Comparison of ENCODE assay signal across 8 mouse cellular contexts in genomic region chr6:52639546-52640223, GRCm38 (mm10). TPM values are rescaled to one million over a fixed set of nuclear protein-coding genes. Genes with fewer than 3 reads are reported as not detected.
DNase-seq lines count a peak whose midpoint lies in the region; ATAC-seq lines count a peak whose summit lies in the region.

No protein-coding gene starts in this region.

- peak overlapping the region; percentile 59 for H3K27ac ChIP-seq in liver, embryonic 11.5 days (ENCODE audit: low read depth, low read length)
- H3K27ac ChIP-seq in neural tube, embryonic 13.5 days (replicated peaks), result peak overlapping the region; percentile 73

- H3K4me3 ChIP-seq in liver, embryonic 11.5 days (ENCODE audit: low read depth, low read length), result peak overlapping the region; percentile 73
- peak overlapping the region; percentile 74 for H3K4me3 ChIP-seq in neural tube, embryonic 13.5 days

- intact Hi-C loops in heart, postnatal 25 days (cut with DNase I), result loop anchor here (5.0 kb wide), 1 partner anchor 73 kb away; the partner anchor contains the start of gene Tax1bp1

- WGBS in liver, embryonic 11.5 days, result 2% methylated on average over 28 of the region's 28 CpGs
- 2% methylated on average over 27 of the region's 28 CpGs for WGBS in neural tube, embryonic 13.5 days

- H3K36me3 ChIP-seq in liver, embryonic 11.5 days (ENCODE audit: control insufficient read depth, insufficient read depth, low read length), result no peaks in the 10 kb centered on the region
- H3K36me3 ChIP-seq in neural tube, embryonic 13.5 days, result no peaks in the 10 kb centered on the region

- H3K4me2 ChIP-seq in liver, embryonic 11.5 days, result peak overlapping the region; percentile 79
- H3K4me2 ChIP-seq in neural tube, embryonic 13.5 days, result peak overlapping the region; percentile 79

- peak; percentile 22 for DNase-seq in gastrocnemius, adult 18-20 months (ENCODE audit: low spot score)
- DNase-seq in gastrocnemius, postnatal 10 days, result no peak
- DNase-seq in 416B (ENCODE audit: low read depth), result peak; percentile 65
- DNase-seq in heart, postnatal 25 days (ENCODE audit: low spot score), result peak; percentile 3
- peak; percentile 70 for DNase-seq in liver, embryonic 11.5 days (ENCODE audit: low spot score)
- DNase-seq in adrenal gland, adult (ENCODE audit: inconsistent age in 2 of 2, low spot score in 1 of 2), result no peak

- peaks cover 7% of the 10 kb centered on the region; the same call in 1 of the 2 replicates for H3K4me1 ChIP-seq in liver, embryonic 11.5 days (replicated peaks; ENCODE audit: control insufficient read depth, insufficient read depth, low read length)
- peaks cover 35% of the 10 kb centered on the region for H3K4me1 ChIP-seq in neural tube, embryonic 13.5 days (replicated peaks)

- H3K27me3 ChIP-seq in liver, embryonic 11.5 days (replicated peaks; ENCODE audit: control insufficient read depth, insufficient read depth, low read length), result no peaks in the 10 kb centered on the region; the same call in 1 of the 2 replicates
- H3K27me3 ChIP-seq in neural tube, embryonic 13.5 days, result no peaks in the 10 kb centered on the region

- peak; percentile 26; the same call in 1 of the 2 replicates for ATAC-seq in common myeloid progenitor, adult 5-6 weeks (replicated peaks; ENCODE audit: low read depth, poor library complexity, severe bottlenecking)
- ATAC-seq in liver, embryonic 11.5 days (replicated peaks; ENCODE audit: low FRiP score), result peak; percentile 47
- peak; percentile 52 for ATAC-seq in neural tube, embryonic 13.5 days (ENCODE audit: low read depth)

- H3K9me3 ChIP-seq in liver, embryonic 11.5 days (ENCODE audit: control insufficient read depth, low read length), result no peaks in the 10 kb centered on the region
- H3K9me3 ChIP-seq in neural tube, embryonic 13.5 days, result no peaks in the 10 kb centered on the region

- peak overlapping the region; percentile 78 for H3K9ac ChIP-seq in liver, embryonic 11.5 days (ENCODE audit: low read depth, low read length)
- peak overlapping the region; percentile 84 for H3K9ac ChIP-seq in neural tube, embryonic 13.5 days

RNA-seq across cellular contexts. Expression of gene Hibadh, which starts 0.5 kb away (rescaled TPM):
- 100 to 1,000 TPM; 112 to 115 TPM for total RNA-seq in gastrocnemius, adult 18-20 months (2021)
- 10 to 100 TPM; 81.3 to 91.6 TPM for total RNA-seq in gastrocnemius, postnatal 10 days (2021)
- 57.6 and 70.8 TPM in 2 replicates for total RNA-seq in common myeloid progenitor, adult 5-6 weeks (2017)
- total RNA-seq in heart, postnatal 25 days (2021), result 100 to 1,000 TPM; 242 to 244 TPM
- 63.6 and 63.8 TPM in 2 replicates for polyA plus RNA-seq in liver, embryonic 11.5 days (2014; fragmentation: Nextera tagmentation; extraction: Ambion mirVana)
- polyA plus RNA-seq in neural tube, embryonic 13.5 days (2015; fragmentation: Nextera tagmentation; extraction: Ambion mirVana), result 62.7 and 63.4 TPM in 2 replicates

Comparison
In these comparisons a context has a peak if more than half of its experiments do, and no peak if none do; other contexts are left out.
1. DNase-seq: peak in gastrocnemius, adult 18-20 months (single experiment), 416B (single experiment), heart, postnatal 25 days (single experiment) and liver, embryonic 11.5 days (single experiment); none in gastrocnemius, postnatal 10 days (single experiment) and adrenal gland, adult (0 of 2).
2. Peak in every context shown above with its lines, with median percentiles within 50 percentile points of each other: ATAC-seq.